Mouse (Mus musculus) neural tube, postnatal 0 days (tissue): Measurements from ENCODE around the gene Hao1. TPM values are rescaled to one million over a fixed set of nuclear protein-coding genes. Genes with fewer than 3 reads are reported as not detected.

Source experiments
- polyA plus RNA-seq: library from polyadenylated mRNA; unstranded; fragments of >200 nt; fragmentation: Nextera tagmentation; extraction: Ambion mirVana; gene quantifications from 2 replicates; pipeline ENCODE4 v1.2.1, GENCODE M21; 2015

Gene Hao1
- polyA plus RNA-seq: 0.23 TPM in 1 of 2 replicates, not detected in the other

DNA sequence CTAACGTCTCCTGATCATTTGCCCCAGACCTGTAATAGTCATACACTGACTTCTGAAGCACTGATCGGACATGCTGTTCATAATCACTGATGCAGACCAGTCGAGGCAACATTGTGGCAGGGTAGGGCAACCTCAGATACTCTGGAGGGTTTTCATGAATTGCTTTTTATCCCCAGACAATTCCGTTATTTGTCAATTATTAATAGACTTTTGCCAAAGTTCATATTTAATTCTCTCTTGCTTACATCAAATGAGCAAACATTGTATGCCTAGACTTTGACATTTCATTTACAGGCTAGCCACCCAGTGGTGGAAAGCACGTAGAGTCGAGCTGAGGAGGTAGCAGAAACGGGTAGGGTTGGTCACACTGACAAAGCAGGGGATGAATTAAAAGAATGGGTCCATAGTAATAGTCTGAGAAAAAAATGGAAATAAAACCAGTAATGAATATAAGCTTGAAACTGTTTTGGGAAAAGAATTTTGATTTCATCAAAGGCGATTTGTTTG is at the start of gene Hao1:
TSS of gene Hao1 (minus strand) at position 148 of the 507 bp plus-strand sequence.

Other genes starting within 250 kb of the Hao1 start
- 68.4 and 73.2 TPM in 2 replicates for gene Tmx4, start 89.8 kb upstream of the Hao1 start, polyA plus RNA-seq
- gene Plcb1, start 231.7 kb upstream of the Hao1 start, polyA plus RNA-seq: 74.0 and 75.3 TPM in 2 replicates